Mouse (Mus musculus): ENCODE measurements around the gene Uxs1. TPM values are rescaled to one million over a fixed set of nuclear protein-coding genes. Genes with fewer than 3 reads are reported as not detected.

The Uxs1 gene
- polyA plus RNA-seq, 1 experiment from 2014 or later = 22.0 TPM

GRCm38 (mm10) chr1:43785316-43785715 lies 42.3 kb downstream of the Uxs1 start:
- no peak overlapping the region for H3K4me3 ChIP-seq (ENCODE audit: low read depth, low read length)
- no peaks in the 10 kb centered on the region for H3K27me3 ChIP-seq (ENCODE audit: control insufficient read depth, insufficient read depth, low read length)
- ATAC-seq (replicated peaks; ENCODE audit: low FRiP score) = no peak
- WGBS = 92% methylated on average over 5 of the region's 5 CpGs
- peak; percentile 24 for DNase-seq (ENCODE audit: low spot score)
- H3K4me1 ChIP-seq (replicated peaks; ENCODE audit: control insufficient read depth, insufficient read depth, low read length) = no peaks in the 10 kb centered on the region
- H3K4me2 ChIP-seq (ENCODE audit: low read depth, low read length, severe bottlenecking) = no peak overlapping the region
- H3K36me3 ChIP-seq (ENCODE audit: control insufficient read depth, insufficient read depth, low read length) = no peaks in the 10 kb centered on the region; the same call in 1 of the 2 replicates
- no peaks in the 10 kb centered on the region for H3K9me3 ChIP-seq (ENCODE audit: control insufficient read depth, low read length)
- no peak overlapping the region for H3K9ac ChIP-seq (ENCODE audit: low read length)
- no peak overlapping the region for H3K27ac ChIP-seq (ENCODE audit: low read depth, low read length)

- Histone ChIP-seq H3K27ac (ENCODE audit: low read depth, low read length) (no peak overlapping the region), H3K9ac (ENCODE audit: low read length) (no peak overlapping the region), H3K27me3 (ENCODE audit: control insufficient read depth, insufficient read depth, low read length) (no peaks in the 10 kb centered on the region), H3K4me1 (replicated peaks; ENCODE audit: control insufficient read depth, insufficient read depth, low read length) (no peaks in the 10 kb centered on the region), H3K36me3 (ENCODE audit: control insufficient read depth, insufficient read depth, low read length) (no peaks in the 10 kb centered on the region; the same call in 1 of the 2 replicates), H3K9me3 (ENCODE audit: control insufficient read depth, low read length) (no peaks in the 10 kb centered on the region), H3K4me3 (ENCODE audit: low read depth, low read length) (no peak overlapping the region), H3K4me2 (ENCODE audit: low read depth, low read length, severe bottlenecking) (no peak overlapping the region)
- DNase-seq (ENCODE audit: low spot score) (peak; percentile 15), ATAC-seq (replicated peaks; ENCODE audit: low FRiP score) (no peak)
- 71% methylated on average over 3 of the region's 3 CpGs for WGBS
Measured at GRCm38 (mm10) chr1:43783186-43783585, 44.4 kb downstream of the Uxs1 start.

DNA sequence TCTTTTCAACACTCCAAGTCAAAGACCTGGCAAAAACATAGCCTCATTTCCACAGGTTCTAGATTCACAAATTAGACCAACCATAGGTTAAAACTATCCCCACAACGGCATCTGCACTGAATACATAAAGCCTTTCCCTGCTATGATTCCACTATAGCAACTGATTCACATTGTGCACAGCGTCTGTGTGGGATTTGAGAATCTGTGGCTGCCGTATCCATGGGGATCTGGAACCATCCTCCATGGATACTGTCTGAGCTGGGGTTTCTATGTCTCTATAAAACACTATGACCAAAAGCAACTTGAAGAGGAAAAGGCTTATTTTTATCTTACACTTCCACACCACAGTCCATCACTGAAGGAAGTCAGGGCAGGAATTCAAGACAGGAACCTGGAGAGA lies 44.9 kb downstream of the Uxs1 start:
- Histone ChIP-seq H3K27ac (ENCODE audit: low read depth, low read length) (no peak overlapping the region), H3K9me3 (ENCODE audit: control insufficient read depth, low read length) (no peaks in the 10 kb centered on the region), H3K27me3 (ENCODE audit: control insufficient read depth, insufficient read depth, low read length) (no peaks in the 10 kb centered on the region), H3K4me2 (ENCODE audit: low read depth, low read length, severe bottlenecking) (no peak overlapping the region), H3K36me3 (ENCODE audit: control insufficient read depth, insufficient read depth, low read length) (no peaks in the 10 kb centered on the region; the same call in 1 of the 2 replicates), H3K9ac (ENCODE audit: low read length) (no peak overlapping the region), H3K4me3 (ENCODE audit: low read depth, low read length) (no peak overlapping the region), H3K4me1 (replicated peaks; ENCODE audit: control insufficient read depth, insufficient read depth, low read length) (no peaks in the 10 kb centered on the region)
- 92% methylated on average over 3 of the region's 3 CpGs for WGBS
- ATAC-seq (replicated peaks; ENCODE audit: low FRiP score) (no peak), DNase-seq (ENCODE audit: low spot score) (peak; percentile 4)

- no peak overlapping the region for H3K4me2 ChIP-seq (ENCODE audit: low read depth, low read length, severe bottlenecking)
- H3K36me3 ChIP-seq (ENCODE audit: control insufficient read depth, insufficient read depth, low read length) = no peaks in the 10 kb centered on the region; the same call in 1 of the 2 replicates
- 93% methylated on average over 3 of the region's 3 CpGs for WGBS
- H3K9me3 ChIP-seq (ENCODE audit: control insufficient read depth, low read length) = no peaks in the 10 kb centered on the region
- H3K4me3 ChIP-seq (ENCODE audit: low read depth, low read length) = no peak overlapping the region
- no peaks in the 10 kb centered on the region for H3K4me1 ChIP-seq (replicated peaks; ENCODE audit: control insufficient read depth, insufficient read depth, low read length)
- peak; percentile 14 for DNase-seq (ENCODE audit: low spot score)
- H3K27me3 ChIP-seq (ENCODE audit: control insufficient read depth, insufficient read depth, low read length) = no peaks in the 10 kb centered on the region
- ATAC-seq (replicated peaks; ENCODE audit: low FRiP score) = no peak
- H3K27ac ChIP-seq (ENCODE audit: low read depth, low read length) = no peak overlapping the region
- no peak overlapping the region for H3K9ac ChIP-seq (ENCODE audit: low read length)
Measured at GRCm38 (mm10) chr1:43781672-43782071, 45.9 kb downstream of the Uxs1 start.

GRCm38 (mm10) chr1:43781195-43781594 lies 46.4 kb downstream of the Uxs1 start:
- no peaks in the 10 kb centered on the region for H3K27me3 ChIP-seq (ENCODE audit: control insufficient read depth, insufficient read depth, low read length)
- H3K9ac ChIP-seq (ENCODE audit: low read length) = no peak overlapping the region
- DNase-seq (ENCODE audit: low spot score) = peak; percentile 2
- no peaks in the 10 kb centered on the region; the same call in 1 of the 2 replicates for H3K36me3 ChIP-seq (ENCODE audit: control insufficient read depth, insufficient read depth, low read length)
- no peaks in the 10 kb centered on the region for H3K9me3 ChIP-seq (ENCODE audit: control insufficient read depth, low read length)
- H3K4me3 ChIP-seq (ENCODE audit: low read depth, low read length) = no peak overlapping the region
- H3K27ac ChIP-seq (ENCODE audit: low read depth, low read length) = no peak overlapping the region
- no peak for ATAC-seq (replicated peaks; ENCODE audit: low FRiP score)
- 90% methylated on average over 2 of the region's 2 CpGs for WGBS
- no peaks in the 10 kb centered on the region for H3K4me1 ChIP-seq (replicated peaks; ENCODE audit: control insufficient read depth, insufficient read depth, low read length)
- no peak overlapping the region for H3K4me2 ChIP-seq (ENCODE audit: low read depth, low read length, severe bottlenecking)

- H3K4me2 ChIP-seq (ENCODE audit: low read depth, low read length, severe bottlenecking) = no peak overlapping the region
- no peaks in the 10 kb centered on the region for H3K9me3 ChIP-seq (ENCODE audit: control insufficient read depth, low read length)
- H3K36me3 ChIP-seq (ENCODE audit: control insufficient read depth, insufficient read depth, low read length) = no peaks in the 10 kb centered on the region; the same call in 1 of the 2 replicates
- no peak overlapping the region for H3K4me3 ChIP-seq (ENCODE audit: low read depth, low read length)
- H3K27me3 ChIP-seq (ENCODE audit: control insufficient read depth, insufficient read depth, low read length) = no peaks in the 10 kb centered on the region
- no peak for ATAC-seq (replicated peaks; ENCODE audit: low FRiP score)
- H3K27ac ChIP-seq (ENCODE audit: low read depth, low read length) = no peak overlapping the region
- no peaks in the 10 kb centered on the region for H3K4me1 ChIP-seq (replicated peaks; ENCODE audit: control insufficient read depth, insufficient read depth, low read length)
- H3K9ac ChIP-seq (ENCODE audit: low read length) = no peak overlapping the region
- WGBS = 91% methylated on average over 3 of the region's 3 CpGs
- DNase-seq (ENCODE audit: low spot score) = no peak
Measured at GRCm38 (mm10) chr1:43776106-43776505, 51.5 kb downstream of the Uxs1 start.

- Histone ChIP-seq H3K27ac (ENCODE audit: low read depth, low read length) (no peak overlapping the region), H3K36me3 (ENCODE audit: control insufficient read depth, insufficient read depth, low read length) (no peaks in the 10 kb centered on the region; the same call in 1 of the 2 replicates), H3K9ac (ENCODE audit: low read length) (no peak overlapping the region), H3K27me3 (ENCODE audit: control insufficient read depth, insufficient read depth, low read length) (no peaks in the 10 kb centered on the region), H3K4me1 (replicated peaks; ENCODE audit: control insufficient read depth, insufficient read depth, low read length) (no peaks in the 10 kb centered on the region), H3K4me3 (ENCODE audit: low read depth, low read length) (no peak overlapping the region), H3K9me3 (ENCODE audit: control insufficient read depth, low read length) (no peaks in the 10 kb centered on the region), H3K4me2 (ENCODE audit: low read depth, low read length, severe bottlenecking) (no peak overlapping the region)
- ATAC-seq (replicated peaks; ENCODE audit: low FRiP score) (no peak), DNase-seq (ENCODE audit: low spot score) (peak; percentile 26)
- 98% methylated on average over 4 of the region's 4 CpGs for WGBS
Measured at GRCm38 (mm10) chr1:43774126-43774525, 53.5 kb downstream of the Uxs1 start.

DNA sequence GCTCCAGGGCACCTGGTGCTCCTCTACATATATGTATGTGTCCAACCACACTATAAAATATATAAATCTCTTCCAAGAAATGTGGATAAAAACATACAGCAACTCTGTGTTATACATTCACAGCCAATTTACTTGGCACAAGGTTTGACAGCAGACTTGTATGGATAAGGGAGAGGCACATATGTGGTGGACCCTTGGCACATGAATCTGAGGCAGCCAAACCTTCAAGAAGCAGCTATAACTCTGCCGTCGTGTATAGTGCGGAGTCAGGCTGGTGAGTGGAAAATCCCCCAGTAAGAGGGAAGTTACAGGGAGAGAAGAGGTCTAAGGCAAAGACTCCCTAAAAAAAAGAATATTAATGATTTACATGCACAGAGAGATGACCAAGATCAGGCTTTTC lies 54.9 kb downstream of the Uxs1 start:
- Histone ChIP-seq H3K27ac (ENCODE audit: low read depth, low read length) (no peak overlapping the region), H3K4me1 (replicated peaks; ENCODE audit: control insufficient read depth, insufficient read depth, low read length) (no peaks in the 10 kb centered on the region), H3K9me3 (ENCODE audit: control insufficient read depth, low read length) (no peaks in the 10 kb centered on the region), H3K9ac (ENCODE audit: low read length) (no peak overlapping the region), H3K36me3 (ENCODE audit: control insufficient read depth, insufficient read depth, low read length) (no peaks in the 10 kb centered on the region), H3K4me3 (ENCODE audit: low read depth, low read length) (no peak overlapping the region), H3K27me3 (ENCODE audit: control insufficient read depth, insufficient read depth, low read length) (no peaks in the 10 kb centered on the region), H3K4me2 (ENCODE audit: low read depth, low read length, severe bottlenecking) (no peak overlapping the region)
- WGBS = over 99% methylated on average over 3 of the region's 3 CpGs
- ATAC-seq (replicated peaks; ENCODE audit: low FRiP score) = no peak
- DNase-seq (ENCODE audit: low spot score) = no peak

GRCm38 (mm10) chr1:43770032-43770431 lies 57.6 kb downstream of the Uxs1 start:
- no peak overlapping the region for H3K4me3 ChIP-seq (ENCODE audit: low read depth, low read length)
- no peak overlapping the region for H3K9ac ChIP-seq (ENCODE audit: low read length)
- H3K27me3 ChIP-seq (ENCODE audit: control insufficient read depth, insufficient read depth, low read length) = no peaks in the 10 kb centered on the region
- H3K36me3 ChIP-seq (ENCODE audit: control insufficient read depth, insufficient read depth, low read length) = no peaks in the 10 kb centered on the region
- H3K27ac ChIP-seq (ENCODE audit: low read depth, low read length) = no peak overlapping the region
- H3K4me2 ChIP-seq (ENCODE audit: low read depth, low read length, severe bottlenecking) = no peak overlapping the region
- DNase-seq (ENCODE audit: low spot score) (no peak), ATAC-seq (replicated peaks; ENCODE audit: low FRiP score) (no peak)
- WGBS = 81% methylated on average over 3 of the region's 3 CpGs
- H3K4me1 ChIP-seq (replicated peaks; ENCODE audit: control insufficient read depth, insufficient read depth, low read length) = no peaks in the 10 kb centered on the region
- H3K9me3 ChIP-seq (ENCODE audit: control insufficient read depth, low read length) = no peaks in the 10 kb centered on the region

Measured in forebrain, embryonic 11.5 days (tissue).